Mouse (Mus musculus): Measurements from ENCODE around the gene Spred1. TPM values are rescaled to one million over a fixed set of nuclear protein-coding genes. Genes with fewer than 3 reads are reported as not detected.
"Not testable (repeated sequence)": the region's sequence is repeated elsewhere in the genome, so short reads cannot be mapped to it uniquely, and the experiment has no call there.

The Spred1 gene
- polyA plus RNA-seq, 1 experiment from 2014 or later, result 8.9 TPM

GRCm38 (mm10) chr2:117122701-117123337 lies 1.6 kb downstream of the Spred1 start:
- 7% methylated on average over 17 of the region's 17 CpGs for WGBS
- peak overlapping the region; percentile 99 for H3K27ac ChIP-seq

GRCm38 (mm10) chr2:117123701-117124100 lies 2.5 kb downstream of the Spred1 start:
- WGBS, result 40% methylated on average over 3 of the region's 3 CpGs
- Histone ChIP-seq H3K36me3 (peaks cover 14% of the 10 kb centered on the region), H3K9me3 (no peaks in the 10 kb centered on the region), H3K27me3 (ENCODE audit: insufficient read depth, poor library complexity, severe bottlenecking) (no peaks in the 10 kb centered on the region), H3K4me3 (peak overlapping the region; percentile 98), H3K27ac (no peak overlapping the region), H3K4me1 (replicated peaks) (peaks cover 40% of the 10 kb centered on the region)
- no peak for DNase-seq (ENCODE audit: low spot score)

More at GRCm38 (mm10) chr2:117122701-117123337, 1.6 kb downstream of the Spred1 start:
- peak overlapping the region; percentile 98 for H3K4me3 ChIP-seq
- peaks cover 8% of the 10 kb centered on the region for H3K36me3 ChIP-seq
- DNase-seq (ENCODE audit: low spot score), result peak; percentile 64
- no peaks in the 10 kb centered on the region for H3K9me3 ChIP-seq
- H3K4me1 ChIP-seq (replicated peaks), result peaks cover 37% of the 10 kb centered on the region
- peaks cover 3% of the 10 kb centered on the region; the same call in 1 of the 2 replicates for H3K27me3 ChIP-seq (ENCODE audit: insufficient read depth, poor library complexity, severe bottlenecking)

- 80% methylated on average over 2 of the region's 2 CpGs for WGBS
- Histone ChIP-seq H3K4me1 (replicated peaks) (peaks cover 28% of the 10 kb centered on the region), H3K27me3 (ENCODE audit: insufficient read depth, poor library complexity, severe bottlenecking) (no peaks in the 10 kb centered on the region), H3K36me3 (peaks cover 20% of the 10 kb centered on the region), H3K27ac (no peak overlapping the region), H3K4me3 (peak overlapping the region; percentile 98; the same call in 1 of the 2 replicates), H3K9me3 (no peaks in the 10 kb centered on the region)
- DNase-seq (ENCODE audit: low spot score), result no peak
These were observed 3.7 kb downstream of the Spred1 start for GRCm38 (mm10) chr2:117124839-117125238.

GRCm38 (mm10) chr2:117129156-117129555 lies 8.0 kb downstream of the Spred1 start:
- no peak overlapping the region for H3K27ac ChIP-seq
- H3K27me3 ChIP-seq (ENCODE audit: insufficient read depth, poor library complexity, severe bottlenecking), result no peaks in the 10 kb centered on the region
- H3K9me3 ChIP-seq, result no peaks in the 10 kb centered on the region
- H3K4me1 ChIP-seq (replicated peaks), result peaks cover 14% of the 10 kb centered on the region; the same call in 1 of the 2 replicates
- WGBS, result 90% methylated on average over 2 of the region's 2 CpGs
- no peak overlapping the region for H3K4me3 ChIP-seq
- H3K36me3 ChIP-seq, result peaks cover 34% of the 10 kb centered on the region
- DNase-seq (ENCODE audit: low spot score), result no peak

GRCm38 (mm10) chr2:117131041-117131440 lies 9.9 kb downstream of the Spred1 start:
- not testable (repeated sequence) for H3K27ac ChIP-seq; H3K27me3 ChIP-seq (ENCODE audit: insufficient read depth, poor library complexity, severe bottlenecking); DNase-seq (ENCODE audit: low spot score); H3K4me1 ChIP-seq (replicated peaks); H3K4me3 ChIP-seq; H3K9me3 ChIP-seq
- WGBS, result 95% methylated on average over 7 of the region's 7 CpGs
- peaks cover 34% of the 10 kb centered on the region for H3K36me3 ChIP-seq

- H3K27me3 ChIP-seq (ENCODE audit: insufficient read depth, poor library complexity, severe bottlenecking), result no peaks in the 10 kb centered on the region
- no peak overlapping the region for H3K27ac ChIP-seq
- no peak overlapping the region for H3K4me3 ChIP-seq
- no peaks in the 10 kb centered on the region for H3K9me3 ChIP-seq
- WGBS, result 79% methylated on average over 1 of the region's 1 CpGs
- no peak for DNase-seq (ENCODE audit: low spot score)
- 0 out of 2 replicates have a peak, but pooled peaks cover 8% of the 10 kb centered on the region for H3K4me1 ChIP-seq (replicated peaks)
- H3K36me3 ChIP-seq, result peaks cover 34% of the 10 kb centered on the region
These were observed 10.7 kb downstream of the Spred1 start for GRCm38 (mm10) chr2:117131910-117132309.

GRCm38 (mm10) chr2:117133541-117133940 lies 12.4 kb downstream of the Spred1 start:
- Histone ChIP-seq H3K27me3 (ENCODE audit: insufficient read depth, poor library complexity, severe bottlenecking) (no peaks in the 10 kb centered on the region), H3K36me3 (peaks cover 20% of the 10 kb centered on the region; the same call in 1 of the 2 replicates), H3K4me3 (no peak overlapping the region), H3K27ac (no peak overlapping the region), H3K4me1 (replicated peaks) (peaks cover 8% of the 10 kb centered on the region; the same call in 1 of the 2 replicates), H3K9me3 (no peaks in the 10 kb centered on the region)
- 89% methylated on average over 2 of the region's 2 CpGs for WGBS
- DNase-seq (ENCODE audit: low spot score), result no peak

- Histone ChIP-seq H3K9me3 (no peaks in the 10 kb centered on the region), H3K4me3 (no peak overlapping the region), H3K4me1 (replicated peaks) (peaks cover 23% of the 10 kb centered on the region; the same call in 1 of the 2 replicates), H3K27me3 (ENCODE audit: insufficient read depth, poor library complexity, severe bottlenecking) (no peaks in the 10 kb centered on the region), H3K36me3 (no peaks in the 10 kb centered on the region), H3K27ac (no peak overlapping the region)
- DNase-seq (ENCODE audit: low spot score), result no peak
- WGBS, result 29% methylated on average over 1 of the region's 1 CpGs
These were observed 16.6 kb downstream of the Spred1 start for GRCm38 (mm10) chr2:117137751-117138150.

- Histone ChIP-seq H3K27ac (no peak overlapping the region), H3K4me3 (no peak overlapping the region), H3K36me3 (no peaks in the 10 kb centered on the region), H3K4me1 (replicated peaks) (peaks cover 23% of the 10 kb centered on the region; the same call in 1 of the 2 replicates), H3K27me3 (ENCODE audit: insufficient read depth, poor library complexity, severe bottlenecking) (no peaks in the 10 kb centered on the region), H3K9me3 (no peaks in the 10 kb centered on the region)
- 81% methylated on average over 5 of the region's 5 CpGs for WGBS
- no peak for DNase-seq (ENCODE audit: low spot score)
These were observed 17.8 kb downstream of the Spred1 start for GRCm38 (mm10) chr2:117138932-117139331.

GRCm38 (mm10) chr2:117139977-117140376 lies 18.8 kb downstream of the Spred1 start:
- H3K4me3 ChIP-seq, result no peak overlapping the region
- no peak overlapping the region for H3K27ac ChIP-seq
- H3K4me1 ChIP-seq (replicated peaks), result peaks cover 23% of the 10 kb centered on the region; the same call in 1 of the 2 replicates
- H3K9me3 ChIP-seq, result no peaks in the 10 kb centered on the region
- no peaks in the 10 kb centered on the region for H3K27me3 ChIP-seq (ENCODE audit: insufficient read depth, poor library complexity, severe bottlenecking)
- H3K36me3 ChIP-seq, result no peaks in the 10 kb centered on the region
- 86% methylated on average over 1 of the region's 1 CpGs for WGBS
- DNase-seq (ENCODE audit: low spot score), result no peak

- H3K9me3 ChIP-seq, result no peaks in the 10 kb centered on the region
- H3K27me3 ChIP-seq (ENCODE audit: insufficient read depth, poor library complexity, severe bottlenecking), result no peaks in the 10 kb centered on the region
- H3K27ac ChIP-seq, result no peak overlapping the region
- H3K4me3 ChIP-seq, result no peak overlapping the region
- WGBS, result 92% methylated on average over 4 of the region's 4 CpGs
- H3K4me1 ChIP-seq (replicated peaks), result peaks cover 15% of the 10 kb centered on the region; the same call in 1 of the 2 replicates
- no peaks in the 10 kb centered on the region for H3K36me3 ChIP-seq
- DNase-seq (ENCODE audit: low spot score), result no peak
These were observed 21.9 kb downstream of the Spred1 start for GRCm38 (mm10) chr2:117143106-117143505.

- no peak overlapping the region for H3K27ac ChIP-seq
- 98% methylated on average over 2 of the region's 2 CpGs for WGBS
These were observed 24.9 kb downstream of the Spred1 start for GRCm38 (mm10) chr2:117146026-117146425.

GRCm38 (mm10) chr2:117146617-117147016 lies 25.4 kb downstream of the Spred1 start:
- no peak overlapping the region for H3K27ac ChIP-seq
- no peak overlapping the region for H3K4me3 ChIP-seq
- H3K4me1 ChIP-seq (replicated peaks), result no peaks in the 10 kb centered on the region
- H3K27me3 ChIP-seq (ENCODE audit: insufficient read depth, poor library complexity, severe bottlenecking), result no peaks in the 10 kb centered on the region
- WGBS, result 84% methylated on average over 3 of the region's 3 CpGs
- H3K36me3 ChIP-seq, result no peaks in the 10 kb centered on the region
- DNase-seq (ENCODE audit: low spot score), result no peak
- H3K9me3 ChIP-seq, result no peaks in the 10 kb centered on the region

More at GRCm38 (mm10) chr2:117146026-117146425, 24.9 kb downstream of the Spred1 start:
- Histone ChIP-seq H3K4me1 (replicated peaks) (peaks cover 5% of the 10 kb centered on the region; the same call in 1 of the 2 replicates), H3K9me3 (no peaks in the 10 kb centered on the region), H3K27me3 (ENCODE audit: insufficient read depth, poor library complexity, severe bottlenecking) (no peaks in the 10 kb centered on the region), H3K36me3 (no peaks in the 10 kb centered on the region), H3K4me3 (no peak overlapping the region)
- no peak for DNase-seq (ENCODE audit: low spot score)

All from hindbrain, embryonic 10.5 days (tissue).